Mouse (Mus musculus): ENCODE measurements around the gene Gstm6. TPM values are rescaled to one million over a fixed set of nuclear protein-coding genes. Genes with fewer than 3 reads are reported as not detected.

Gene Gstm6
- polyA plus RNA-seq, 1 experiment from 2014 or later = 6.6 TPM

Other genes starting within 250 kb of the Gstm6 start
- gene Ahcyl1, start 247.2 kb downstream of the Gstm6 start, polyA plus RNA-seq (2015; fragmentation: Nextera tagmentation; extraction: Ambion mirVana) = 81.1 and 85.2 TPM in 2 replicates
- gene Csf1, start 183.3 kb downstream of the Gstm6 start, polyA plus RNA-seq (2015; fragmentation: Nextera tagmentation; extraction: Ambion mirVana) = 18.0 and 18.5 TPM in 2 replicates
- not detected in 2 replicates for gene Eps8l3, start 66.5 kb downstream of the Gstm6 start, polyA plus RNA-seq (2015; fragmentation: Nextera tagmentation; extraction: Ambion mirVana)
- 213 and 231 TPM in 2 replicates for gene Gstm5, start 47.9 kb downstream of the Gstm6 start, polyA plus RNA-seq (2015; fragmentation: Nextera tagmentation; extraction: Ambion mirVana)
- 13.7 and 14.4 TPM in 2 replicates for gene Gstm7, start 11.9 kb downstream of the Gstm6 start, polyA plus RNA-seq (2015; fragmentation: Nextera tagmentation; extraction: Ambion mirVana)
- not detected in 2 replicates for gene Gstm3, start 25.5 kb upstream of the Gstm6 start, polyA plus RNA-seq (2015; fragmentation: Nextera tagmentation; extraction: Ambion mirVana)
- 60.2 and 73.5 TPM in 2 replicates for gene Gstm2, start 42.7 kb upstream of the Gstm6 start, polyA plus RNA-seq (2015; fragmentation: Nextera tagmentation; extraction: Ambion mirVana)
- gene Gstm1, start 74.2 kb upstream of the Gstm6 start, polyA plus RNA-seq (2015; fragmentation: Nextera tagmentation; extraction: Ambion mirVana) = 178 and 220 TPM in 2 replicates
- gene Gstm4, start 101.1 kb upstream of the Gstm6 start, polyA plus RNA-seq (2015; fragmentation: Nextera tagmentation; extraction: Ambion mirVana) = 12.7 and 15.3 TPM in 2 replicates
- 44.3 and 44.9 TPM in 2 replicates for gene Ampd2, start 142.9 kb upstream of the Gstm6 start, polyA plus RNA-seq (2015; fragmentation: Nextera tagmentation; extraction: Ambion mirVana)
- 0.39 and 0.61 TPM in 2 replicates for gene Gnat2, start 149.0 kb upstream of the Gstm6 start, polyA plus RNA-seq (2015; fragmentation: Nextera tagmentation; extraction: Ambion mirVana)
- 154 and 161 TPM in 2 replicates for gene Gnai3, start 202.4 kb upstream of the Gstm6 start, polyA plus RNA-seq (2015; fragmentation: Nextera tagmentation; extraction: Ambion mirVana)
- 0.11 and 0.25 TPM in 2 replicates for gene Gpr61, start 211.1 kb upstream of the Gstm6 start, polyA plus RNA-seq (2015; fragmentation: Nextera tagmentation; extraction: Ambion mirVana)
- 6.3 and 6.8 TPM in 2 replicates for gene Amigo1, start 242.6 kb upstream of the Gstm6 start, polyA plus RNA-seq (2015; fragmentation: Nextera tagmentation; extraction: Ambion mirVana)